Mouse (Mus musculus) C2C12 (cell line): ENCODE measurements around the gene Pms2.

Experiments
- CEBPB ChIP-seq: IDR thresholded peaks from one replicate; pipeline ENCODE4 v1.6.1; 2011; ENCODE audit warnings: low read depth, mild to moderate bottlenecking, control low read depth, moderate library complexity
- CTCF ChIP-seq: IDR thresholded peaks from one replicate; pipeline ENCODE4 v1.5.1; 2011; ENCODE audit not compliant: control insufficient read depth, insufficient read depth, insufficient read length
- MAX ChIP-seq: IDR thresholded peaks from one replicate; pipeline ENCODE4 v1.6.1; 2011; ENCODE audit warnings: mild to moderate bottlenecking, control low read depth
- MYOG ChIP-seq: IDR thresholded peaks from one replicate; pipeline ENCODE4 v1.6.1; 2011; ENCODE audit not compliant: control insufficient read depth, insufficient read length; ENCODE audit errors: extremely low read depth
- USF1 ChIP-seq: IDR thresholded peaks from one replicate; pipeline ENCODE4 v1.6.1; 2011; ENCODE audit warnings: low read depth, mild to moderate bottlenecking, control low read depth, moderate library complexity

DNA sequence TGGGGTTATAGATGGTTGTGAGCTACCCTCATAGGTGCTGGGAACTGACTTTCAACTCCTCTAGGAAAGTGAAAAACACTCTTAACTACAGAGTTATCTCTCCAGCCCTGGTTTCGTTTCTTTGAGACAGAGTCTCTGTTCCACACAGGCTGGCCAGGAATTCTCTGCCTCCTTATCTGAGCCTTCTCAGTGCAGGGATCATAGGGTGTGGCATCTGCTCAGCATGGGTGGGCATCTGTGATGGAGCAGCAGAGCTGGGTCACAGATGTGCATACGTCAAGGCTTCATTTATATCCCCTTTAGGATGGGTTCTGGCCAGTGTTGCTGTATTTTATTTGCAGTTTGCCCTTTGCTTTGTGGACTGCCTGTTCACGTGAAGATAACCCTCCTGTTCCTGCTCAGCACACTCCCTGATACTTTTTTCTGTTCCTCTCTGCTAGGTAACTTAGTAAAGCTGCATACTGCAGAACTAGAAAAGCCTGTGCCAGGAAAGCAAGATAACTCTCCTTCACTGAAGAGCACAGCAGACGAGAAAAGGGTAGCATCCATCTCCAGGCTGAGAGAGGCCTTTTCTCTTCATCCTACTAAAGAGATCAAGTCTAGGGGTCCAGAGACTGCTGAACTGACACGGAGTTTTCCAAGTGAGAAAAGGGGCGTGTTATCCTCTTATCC is 15.2 kb downstream of the Pms2 start:
- no peak for TF ChIP-seq CTCF
- TF ChIP-seq MAX: no peak
- TF ChIP-seq USF1: no peak
- no peak for TF ChIP-seq CEBPB
- TF ChIP-seq MYOG: no peak
